Mouse (Mus musculus) liver, embryonic 16.5 days (tissue): ENCODE results near the gene Faap100. TPM values are rescaled to one million over a fixed set of nuclear protein-coding genes. Genes with fewer than 3 reads are reported as not detected.

ENCODE experiments used
- ATAC-seq: fragments of 200-750 bp; cut with Nextera tagmentation; 2 replicates; pipeline ENCODE4 v1.8.0; 2017; ENCODE audit warnings: low read depth, mild to moderate bottlenecking, moderate number of reproducible peaks, moderate library complexity
- H3K27ac ChIP-seq: fragments of 300-500 bp; sonication (generic); 2 replicates; pipeline ENCODE4 v1.5.1; 2014; ENCODE audit warnings: mild to moderate bottlenecking, low read length
- H3K27me3 ChIP-seq: fragments of 300-500 bp; sonication (generic); 2 replicates; pipeline ENCODE4 v1.6.1; 2014; ENCODE audit warnings: low read depth, low read length, mixed read lengths; ENCODE audit not compliant: control insufficient read depth, insufficient read depth
- H3K36me3 ChIP-seq: fragments of 300-500 bp; sonication (generic); 2 replicates; pipeline ENCODE4 v1.6.1; 2014; ENCODE audit warnings: mild to moderate bottlenecking; ENCODE audit not compliant: control insufficient read depth, insufficient read depth
- H3K4me1 ChIP-seq: fragments of 300-500 bp; sonication (generic); 2 replicates; pipeline ENCODE4 v1.6.1; 2014; ENCODE audit warnings: low read depth, low read length, mixed read lengths; ENCODE audit not compliant: control insufficient read depth
- H3K4me2 ChIP-seq: fragments of 300-500 bp; sonication (generic); 2 replicates; pipeline ENCODE4 v1.6.1; 2014; ENCODE audit warnings: low read depth, low read length, mixed read lengths
- H3K4me3 ChIP-seq: fragments of 300-500 bp; sonication (generic); 2 replicates; pipeline ENCODE4 v1.5.1; 2014; ENCODE audit warnings: low read depth, mild to moderate bottlenecking, low read length
- H3K9ac ChIP-seq: fragments of 300-500 bp; sonication (generic); 2 replicates; pipeline ENCODE4 v1.6.1; 2014; ENCODE audit warnings: low read depth, low read length
- H3K9me3 ChIP-seq: fragments of 300-500 bp; sonication (generic); replicated peaks from 2 replicates; pipeline ENCODE4 v1.6.1; 2016; ENCODE audit warnings: low read length; ENCODE audit not compliant: control insufficient read depth
- WGBS: fragments of 180-500 bp; shearing (Covaris S2); extraction: QIAGEN DNeasy Blood & Tissue Kit; methylation state at CpG from one replicate; pipeline ENCODE4 v1.1.7; 2014; ENCODE audit not compliant: insufficient replicate concordance; 5-methylcytosine and 5-hydroxymethylcytosine counted together
- polyA plus RNA-seq: library from polyadenylated mRNA; unstranded; fragments of >200 nt; fragmentation: Nextera tagmentation; extraction: Ambion mirVana; gene quantifications from 2 replicates; pipeline ENCODE4 v1.2.1, GENCODE M21; 2015

Faap100 gene
- polyA plus RNA-seq, 1 experiment from 2014 or later: 6.5 TPM

DNA sequence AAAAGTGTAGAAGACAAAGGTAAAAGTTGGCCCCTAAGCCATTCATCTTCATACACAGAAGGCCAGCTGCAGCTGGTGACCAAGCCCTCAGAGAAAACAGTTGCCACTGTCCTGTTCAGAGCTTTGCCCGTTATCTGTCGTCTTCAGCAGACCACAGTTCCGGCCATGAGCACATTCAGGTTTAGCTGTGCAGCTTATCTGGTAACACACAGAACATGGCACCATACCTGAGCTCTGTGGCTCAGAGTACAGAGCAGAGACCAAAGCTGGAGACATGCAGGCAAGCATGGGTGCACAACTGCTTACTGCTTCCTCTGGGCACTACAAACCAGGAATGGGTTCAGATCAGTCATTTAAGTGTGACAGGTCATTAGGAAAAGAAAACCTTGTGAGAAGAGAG, 27.3 kb upstream of the Faap100 start:
- ATAC-seq: peak; percentile 94

DNA sequence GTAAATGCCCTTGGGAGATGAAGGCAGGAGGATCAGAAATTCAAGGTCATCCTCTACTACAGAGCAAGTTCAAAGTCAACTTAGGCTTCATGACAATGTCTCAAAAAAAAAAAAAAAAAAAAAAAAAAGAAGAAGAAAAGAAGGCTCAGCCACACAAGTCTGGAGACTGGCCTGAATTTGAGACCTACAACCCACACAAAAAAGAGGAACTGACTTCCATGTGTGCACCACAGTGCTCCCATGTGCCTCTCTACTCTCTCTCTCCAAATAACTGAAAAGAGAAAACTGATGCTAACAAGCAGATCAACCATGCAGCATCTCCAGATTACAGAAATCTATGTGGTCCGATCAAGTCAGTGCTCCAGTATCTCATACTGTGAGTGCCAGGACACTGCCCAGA, 26.2 kb upstream of the Faap100 start:
- Histone ChIP-seq H3K4me2 (no peak overlapping the region), H3K9ac (no peak overlapping the region), H3K9me3 (no peaks in the 10 kb centered on the region), H3K27ac (no peak overlapping the region), H3K4me1 (peaks cover 24% of the 10 kb centered on the region), H3K36me3 (peaks cover 69% of the 10 kb centered on the region), H3K27me3 (no peaks in the 10 kb centered on the region), H3K4me3 (no peak overlapping the region)
- WGBS: 58% methylated on average over 1 of the region's 1 CpGs
- no peak for ATAC-seq

More for the DNA sequence above, 27.3 kb upstream of the Faap100 start:
- H3K36me3 ChIP-seq: peaks cover 69% of the 10 kb centered on the region
- H3K4me3 ChIP-seq: no peak overlapping the region
- WGBS: 24% methylated on average over 3 of the region's 3 CpGs
- H3K4me1 ChIP-seq: peaks cover 17% of the 10 kb centered on the region
- no peak overlapping the region for H3K27ac ChIP-seq
- H3K27me3 ChIP-seq: no peaks in the 10 kb centered on the region
- H3K4me2 ChIP-seq: no peak overlapping the region
- H3K9ac ChIP-seq: no peak overlapping the region
- H3K9me3 ChIP-seq: no peaks in the 10 kb centered on the region

DNA sequence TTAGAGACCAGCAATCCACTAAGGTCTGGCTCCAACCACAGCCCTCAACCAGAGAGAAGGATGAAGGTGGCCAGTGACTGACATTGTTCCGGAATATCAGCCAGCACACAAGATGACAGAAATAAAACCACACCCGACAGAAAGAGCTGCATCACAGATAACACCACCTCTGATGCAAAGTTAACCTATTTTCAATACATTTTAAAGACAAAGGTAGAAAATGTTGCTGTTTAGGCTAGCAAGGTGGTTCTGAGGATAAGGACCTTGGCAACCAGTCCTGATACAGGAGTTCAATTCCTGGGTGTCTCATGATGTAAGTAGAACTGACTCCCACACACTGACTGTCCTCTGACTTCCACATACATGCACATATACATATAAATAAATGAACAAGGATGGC, 20.8 kb upstream of the Faap100 start:
- peaks cover 20% of the 10 kb centered on the region for H3K4me1 ChIP-seq
- no peak overlapping the region for H3K4me2 ChIP-seq
- peak overlapping the region; percentile 34; the same call in 1 of the 2 replicates for H3K27ac ChIP-seq
- 16% methylated on average over 2 of the region's 2 CpGs for WGBS
- H3K27me3 ChIP-seq: no peaks in the 10 kb centered on the region
- no peaks in the 10 kb centered on the region for H3K9me3 ChIP-seq
- no peak overlapping the region for H3K9ac ChIP-seq
- H3K36me3 ChIP-seq: peaks cover 49% of the 10 kb centered on the region
- ATAC-seq: peak; percentile 69
- H3K4me3 ChIP-seq: no peak overlapping the region

DNA sequence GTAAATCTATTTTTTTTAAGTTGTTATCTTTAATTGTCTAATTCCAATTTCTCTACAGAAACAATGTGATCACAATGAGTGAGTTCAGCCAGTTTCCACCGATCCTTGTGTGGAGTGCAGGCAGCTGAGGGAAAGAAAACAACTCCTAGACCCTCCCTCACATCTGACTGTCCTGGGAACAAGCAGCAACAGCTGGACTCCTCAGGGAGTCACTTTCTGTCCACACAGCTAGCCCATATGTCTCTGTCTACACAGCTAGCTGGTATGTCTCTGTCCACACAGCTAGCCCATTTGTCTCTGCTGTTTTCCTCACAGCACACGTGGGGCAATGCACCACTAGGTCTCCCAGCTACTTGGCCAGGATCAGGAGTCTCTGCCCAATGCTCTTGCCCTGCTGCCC, 19.0 kb upstream of the Faap100 start:
- Histone ChIP-seq H3K9me3 (no peaks in the 10 kb centered on the region), H3K27ac (no peak overlapping the region), H3K4me2 (no peak overlapping the region), H3K27me3 (no peaks in the 10 kb centered on the region), H3K4me3 (no peak overlapping the region), H3K36me3 (peaks cover 37% of the 10 kb centered on the region), H3K9ac (no peak overlapping the region), H3K4me1 (peaks cover 20% of the 10 kb centered on the region)
- 84% methylated on average over 2 of the region's 2 CpGs for WGBS
- no peak for ATAC-seq

DNA sequence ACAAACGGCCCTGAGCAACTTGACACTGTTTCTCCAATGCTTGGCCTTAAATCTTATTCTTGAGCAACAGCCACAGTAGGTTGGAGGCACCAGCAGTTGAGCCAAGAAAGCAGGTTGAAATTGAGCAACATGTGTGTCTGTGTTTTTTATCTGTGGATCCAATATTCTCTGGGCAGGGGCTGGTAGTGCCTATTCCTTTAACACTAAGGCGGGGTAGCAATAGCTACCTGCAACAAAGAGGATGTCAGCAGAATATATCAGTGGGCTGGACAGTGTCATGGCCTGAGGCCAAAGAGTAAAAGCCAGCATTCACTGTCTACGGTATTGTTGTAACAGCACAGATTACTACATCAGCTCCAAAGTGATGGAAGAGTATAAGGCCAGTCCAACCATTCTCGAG, 17.1 kb upstream of the Faap100 start:
- Histone ChIP-seq H3K9me3 (no peaks in the 10 kb centered on the region), H3K27ac (no peak overlapping the region), H3K27me3 (no peaks in the 10 kb centered on the region), H3K4me2 (no peak overlapping the region), H3K4me1 (peaks cover 20% of the 10 kb centered on the region), H3K9ac (no peak overlapping the region), H3K36me3 (peaks cover 30% of the 10 kb centered on the region), H3K4me3 (no peak overlapping the region)
- 80% methylated on average over 4 of the region's 4 CpGs for WGBS
- ATAC-seq: no peak

DNA sequence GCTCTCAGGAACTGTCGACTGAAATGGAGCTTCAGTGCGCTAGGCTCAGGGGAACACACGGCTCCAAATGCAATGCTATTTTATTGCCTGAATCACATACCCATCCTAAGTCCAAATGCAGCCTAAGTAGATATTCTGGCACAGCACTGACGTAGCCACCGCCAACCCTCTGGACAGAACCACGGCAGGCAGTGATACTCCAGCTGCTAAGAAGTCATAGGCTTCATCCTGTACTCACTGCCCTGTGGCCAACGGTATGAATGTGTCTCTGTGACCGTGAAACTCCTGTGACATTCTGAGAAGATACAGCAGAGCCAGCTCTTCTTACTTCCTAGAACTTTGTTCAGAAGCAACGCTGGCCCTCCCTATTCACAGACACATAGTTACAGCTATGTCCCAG, 10.0 kb upstream of the Faap100 start:
- no peak overlapping the region for H3K9ac ChIP-seq
- H3K4me1 ChIP-seq: peaks cover 2% of the 10 kb centered on the region
- H3K36me3 ChIP-seq: peaks cover 37% of the 10 kb centered on the region
- H3K4me3 ChIP-seq: no peak overlapping the region
- H3K27ac ChIP-seq: no peak overlapping the region
- no peaks in the 10 kb centered on the region for H3K27me3 ChIP-seq
- WGBS: 85% methylated on average over 9 of the region's 9 CpGs
- no peak overlapping the region for H3K4me2 ChIP-seq
- ATAC-seq: no peak
- no peaks in the 10 kb centered on the region for H3K9me3 ChIP-seq

DNA sequence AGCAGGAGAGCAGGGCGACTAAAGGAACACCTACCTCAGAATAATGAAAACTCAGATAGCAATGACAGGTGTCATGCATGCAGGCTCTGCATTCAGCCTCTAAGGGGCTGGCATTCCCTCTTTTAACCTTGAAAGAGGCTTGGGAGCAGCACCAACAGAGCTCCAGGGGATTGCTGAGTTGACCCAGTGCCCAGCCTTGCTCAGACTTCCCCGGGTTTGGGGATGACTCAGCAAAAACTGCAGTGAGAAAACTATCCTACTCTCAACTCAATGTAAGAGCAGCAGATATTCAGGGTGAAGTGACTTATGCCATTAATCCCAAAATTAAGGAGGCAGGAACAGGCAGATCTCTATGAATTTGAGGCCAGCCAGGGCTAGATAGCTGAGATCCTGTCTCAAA, 8.6 kb upstream of the Faap100 start:
- no peak for ATAC-seq

DNA sequence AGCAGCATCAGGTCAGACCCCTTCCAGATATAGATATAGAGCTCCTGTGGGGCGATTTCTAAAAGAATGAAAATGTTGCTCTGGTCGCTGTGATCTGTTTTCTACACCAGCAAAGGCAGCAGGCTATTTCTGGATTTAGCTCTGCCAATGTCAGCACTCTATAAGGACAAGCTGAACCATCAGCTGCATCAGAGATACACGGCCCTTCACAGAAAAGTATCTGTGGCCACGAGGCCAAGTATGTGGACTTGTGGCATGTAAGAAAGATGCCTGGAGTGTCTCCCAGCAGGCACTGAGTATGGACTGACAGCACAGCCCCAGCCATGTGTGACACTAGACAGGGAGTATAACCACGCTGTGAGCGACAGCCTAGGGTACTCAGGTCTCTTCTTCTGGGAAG, 8.1 kb upstream of the Faap100 start:
- peaks cover 47% of the 10 kb centered on the region for H3K36me3 ChIP-seq
- WGBS: 84% methylated on average over 6 of the region's 6 CpGs

More for the DNA sequence above, 8.6 kb upstream of the Faap100 start:
- Histone ChIP-seq H3K4me3 (no peak overlapping the region), H3K4me2 (no peak overlapping the region), H3K27me3 (no peaks in the 10 kb centered on the region), H3K9me3 (no peaks in the 10 kb centered on the region), H3K36me3 (peaks cover 41% of the 10 kb centered on the region), H3K9ac (no peak overlapping the region), H3K4me1 (peaks cover 2% of the 10 kb centered on the region), H3K27ac (no peak overlapping the region)
- 45% methylated on average over 2 of the region's 2 CpGs for WGBS

DNA sequence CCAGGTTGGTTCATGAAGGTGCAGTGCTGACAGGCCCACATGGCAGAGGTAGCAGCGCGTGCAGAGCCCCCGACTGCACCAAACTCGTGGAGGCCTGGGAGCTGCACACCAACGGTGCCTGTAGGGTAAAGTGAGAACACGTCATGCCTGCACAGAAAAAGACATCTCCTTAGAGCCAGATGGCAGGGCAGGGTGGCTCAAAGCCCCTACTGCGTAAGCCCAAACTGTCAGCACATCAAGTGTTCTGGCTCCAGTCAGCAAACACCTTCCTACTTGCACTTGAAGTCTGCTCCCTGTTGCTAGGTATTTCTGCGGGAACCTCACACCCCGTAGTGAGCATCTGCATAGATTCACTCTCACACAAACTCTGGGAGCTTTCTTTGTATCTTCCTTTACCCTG, 3.9 kb upstream of the Faap100 start:
- Histone ChIP-seq H3K9me3 (no peaks in the 10 kb centered on the region), H3K4me2 (no peak overlapping the region), H3K9ac (no peak overlapping the region), H3K36me3 (peaks cover 47% of the 10 kb centered on the region), H3K27me3 (no peaks in the 10 kb centered on the region), H3K4me3 (no peak overlapping the region), H3K27ac (no peak overlapping the region), H3K4me1 (peaks cover 18% of the 10 kb centered on the region)
- no peak for ATAC-seq
- 89% methylated on average over 9 of the region's 9 CpGs for WGBS

More for the DNA sequence above, 8.1 kb upstream of the Faap100 start:
- Histone ChIP-seq H3K9ac (no peak overlapping the region), H3K4me1 (peaks cover 2% of the 10 kb centered on the region), H3K9me3 (no peaks in the 10 kb centered on the region), H3K27me3 (no peaks in the 10 kb centered on the region), H3K4me2 (no peak overlapping the region), H3K4me3 (no peak overlapping the region), H3K27ac (no peak overlapping the region)
- ATAC-seq: no peak
